Mouse (Mus musculus) natural killer cell, adult 2 months (primary cell): Measurements from ENCODE around the gene Eid3.

Source experiments
- DNase-seq, 2 experiments: peaks; one replicate each; pipeline ENCODE4 v3.0.0; 2022; ENCODE audit warnings: low spot score in 2 of 2

Gene Eid3

GRCm38 (mm10) chr10:82866356-82866755, at the start of gene Eid3:
TSS of gene Eid3 (plus strand) at chr10:82866626.
- DNase-seq: no peak

GRCm38 (mm10) chr10:82817514-82817913, 48.9 kb upstream of the Eid3 start:
- no peak for DNase-seq

GRCm38 (mm10) chr10:82817936-82818335, 48.5 kb upstream of the Eid3 start:
- peak in 1 of 2 experiments; percentile 13 for DNase-seq

- DNase-seq: no peak
Measured at GRCm38 (mm10) chr10:82818661-82819060, 47.8 kb upstream of the Eid3 start.

- no peak for DNase-seq
Measured at GRCm38 (mm10) chr10:82823108-82823778, 43.2 kb upstream of the Eid3 start.

- no peak for DNase-seq
Measured at GRCm38 (mm10) chr10:82823779-82824177, 42.6 kb upstream of the Eid3 start.

- no peak for DNase-seq
Measured at GRCm38 (mm10) chr10:82824541-82824940, 41.9 kb upstream of the Eid3 start.

- DNase-seq: no peak
Measured at GRCm38 (mm10) chr10:82826516-82826915, 39.9 kb upstream of the Eid3 start.

GRCm38 (mm10) chr10:82833926-82834325, 32.5 kb upstream of the Eid3 start, which contains the start of gene Txnrd1:
TSS of gene Txnrd1 (plus strand) at chr10:82833951.
- no peak for DNase-seq

- no peak for DNase-seq
Measured at GRCm38 (mm10) chr10:82835898-82836297, 30.5 kb upstream of the Eid3 start.

- no peak for DNase-seq
Measured at GRCm38 (mm10) chr10:82838390-82838789, 28.0 kb upstream of the Eid3 start.

- no peak for DNase-seq
Measured at GRCm38 (mm10) chr10:82844090-82844489, 22.3 kb upstream of the Eid3 start.

GRCm38 (mm10) chr10:82844731-82845130, 21.7 kb upstream of the Eid3 start:
- no peak for DNase-seq

GRCm38 (mm10) chr10:82847821-82848459, 18.5 kb upstream of the Eid3 start:
- no peak for DNase-seq

GRCm38 (mm10) chr10:82849686-82850353, 16.6 kb upstream of the Eid3 start:
- DNase-seq: no peak

- DNase-seq: no peak
Measured at GRCm38 (mm10) chr10:82850354-82850752, 16.1 kb upstream of the Eid3 start.

- DNase-seq: no peak
Measured at GRCm38 (mm10) chr10:82851751-82852150, 14.7 kb upstream of the Eid3 start.

GRCm38 (mm10) chr10:82858032-82858680, 8.3 kb upstream of the Eid3 start:
- DNase-seq: no peak

GRCm38 (mm10) chr10:82858691-82859532, 7.5 kb upstream of the Eid3 start:
- peak; percentile 76 to 78 for DNase-seq

GRCm38 (mm10) chr10:82859533-82859915, 6.9 kb upstream of the Eid3 start:
- no peak for DNase-seq

GRCm38 (mm10) chr10:82860181-82860928, 6.1 kb upstream of the Eid3 start:
- peak; percentile 63 to 70 for DNase-seq
